Mouse (Mus musculus): ENCODE measurements at regions not wholly inside any gene's neighbourhood (a gene's known extent, or its start where the extent isn't known, plus 50 kb on each side); places are given as distances from the start of the nearest gene placed in this dataset.
A peak's percentile ranks its signal among the peaks of the same experiment; 100 is the strongest.

GRCm38 (mm10) chr3:143384357-143384756 lies 502.6 kb upstream of the Pkn2 start:
- H3K36me3 ChIP-seq (ENCODE audit: control insufficient read depth, insufficient read depth, low read length): no peaks in the 10 kb centered on the region
- 82% methylated on average over 1 of the region's 1 CpGs for WGBS
- TF ChIP-seq CTCF (IDR thresholded peaks at IDR 0.05; ENCODE audit: extremely low read depth, insufficient read length, insufficient replicate concordance, low read depth, low read length) (no peak), POLR2A (IDR thresholded peaks at IDR 0.05; ENCODE audit: low read depth, low read length) (no peak)

GRCm38 (mm10) chr3:143379193-143379592 lies 497.4 kb upstream of the Pkn2 start:
- peak; percentile 78; the same call in 1 of the 2 replicates for TF ChIP-seq CTCF (IDR thresholded peaks at IDR 0.05; ENCODE audit: extremely low read depth, insufficient read length, insufficient replicate concordance, low read depth, low read length)
- TF ChIP-seq POLR2A (IDR thresholded peaks at IDR 0.05; ENCODE audit: low read depth, low read length): no peak
- H3K4me1 ChIP-seq (ENCODE audit: control insufficient read depth, insufficient read depth, insufficient read length, low read length): no peaks in the 10 kb centered on the region
- H3K27ac ChIP-seq (ENCODE audit: insufficient read depth, low read depth, low read length): no peak overlapping the region
- H3K36me3 ChIP-seq (ENCODE audit: control insufficient read depth, insufficient read depth, low read length): no peaks in the 10 kb centered on the region
- H3K4me3 ChIP-seq (ENCODE audit: low read depth, low read length): no peak overlapping the region
- WGBS: 6% methylated on average over 13 of the region's 13 CpGs
- H3K27me3 ChIP-seq (ENCODE audit: control insufficient read depth, insufficient read depth, low read length): no peaks in the 10 kb centered on the region

More at GRCm38 (mm10) chr3:143384357-143384756, 502.6 kb upstream of the Pkn2 start:
- no peaks in the 10 kb centered on the region for H3K4me1 ChIP-seq (ENCODE audit: control insufficient read depth, insufficient read depth, insufficient read length, low read length)
- H3K27ac ChIP-seq (ENCODE audit: insufficient read depth, low read depth, low read length): no peak overlapping the region
- no peaks in the 10 kb centered on the region for H3K27me3 ChIP-seq (ENCODE audit: control insufficient read depth, insufficient read depth, low read length)
- H3K4me3 ChIP-seq (ENCODE audit: low read depth, low read length): no peak overlapping the region

GRCm38 (mm10) chr3:143377446-143377845 lies 495.6 kb upstream of the Pkn2 start:
- no peaks in the 10 kb centered on the region for H3K4me1 ChIP-seq (ENCODE audit: control insufficient read depth, insufficient read depth, insufficient read length, low read length)
- no peak overlapping the region for H3K27ac ChIP-seq (ENCODE audit: insufficient read depth, low read depth, low read length)
- no peaks in the 10 kb centered on the region for H3K27me3 ChIP-seq (ENCODE audit: control insufficient read depth, insufficient read depth, low read length)
- no peaks in the 10 kb centered on the region for H3K36me3 ChIP-seq (ENCODE audit: control insufficient read depth, insufficient read depth, low read length)
- TF ChIP-seq CTCF (IDR thresholded peaks at IDR 0.05; ENCODE audit: extremely low read depth, insufficient read length, insufficient replicate concordance, low read depth, low read length) (no peak), POLR2A (IDR thresholded peaks at IDR 0.05; ENCODE audit: low read depth, low read length) (no peak)
- WGBS: 86% methylated on average over 5 of the region's 5 CpGs
- H3K4me3 ChIP-seq (ENCODE audit: low read depth, low read length): no peak overlapping the region

GRCm38 (mm10) chr3:143375527-143376061 lies 493.8 kb upstream of the Pkn2 start:
- no peak for TF ChIP-seq CTCF (IDR thresholded peaks at IDR 0.05; ENCODE audit: extremely low read depth, insufficient read length, insufficient replicate concordance, low read depth, low read length)
- TF ChIP-seq POLR2A (IDR thresholded peaks at IDR 0.05; ENCODE audit: low read depth, low read length): no peak
- H3K4me3 ChIP-seq (ENCODE audit: low read depth, low read length): no peak overlapping the region
- H3K27ac ChIP-seq (ENCODE audit: insufficient read depth, low read depth, low read length): no peak overlapping the region
- WGBS: 71% methylated on average over 10 of the region's 10 CpGs
- H3K27me3 ChIP-seq (ENCODE audit: control insufficient read depth, insufficient read depth, low read length): no peaks in the 10 kb centered on the region
- H3K36me3 ChIP-seq (ENCODE audit: control insufficient read depth, insufficient read depth, low read length): no peaks in the 10 kb centered on the region
- H3K4me1 ChIP-seq (ENCODE audit: control insufficient read depth, insufficient read depth, insufficient read length, low read length): no peaks in the 10 kb centered on the region

- Histone ChIP-seq H3K4me1 (ENCODE audit: control insufficient read depth, insufficient read depth, insufficient read length, low read length) (no peaks in the 10 kb centered on the region), H3K27ac (ENCODE audit: insufficient read depth, low read depth, low read length) (no peak overlapping the region), H3K36me3 (ENCODE audit: control insufficient read depth, insufficient read depth, low read length) (no peaks in the 10 kb centered on the region), H3K4me3 (ENCODE audit: low read depth, low read length) (no peak overlapping the region), H3K27me3 (ENCODE audit: control insufficient read depth, insufficient read depth, low read length) (no peaks in the 10 kb centered on the region)
- TF ChIP-seq POLR2A (IDR thresholded peaks at IDR 0.05; ENCODE audit: low read depth, low read length) (no peak), CTCF (IDR thresholded peaks at IDR 0.05; ENCODE audit: extremely low read depth, insufficient read length, insufficient replicate concordance, low read depth, low read length) (no peak)
- WGBS: 74% methylated on average over 1 of the region's 1 CpGs
Measured at GRCm38 (mm10) chr3:143373501-143373900, 491.7 kb upstream of the Pkn2 start.

GRCm38 (mm10) chr3:143369002-143369401 lies 487.2 kb upstream of the Pkn2 start:
- Histone ChIP-seq H3K36me3 (ENCODE audit: control insufficient read depth, insufficient read depth, low read length) (no peaks in the 10 kb centered on the region), H3K4me1 (ENCODE audit: control insufficient read depth, insufficient read depth, insufficient read length, low read length) (no peaks in the 10 kb centered on the region), H3K27me3 (ENCODE audit: control insufficient read depth, insufficient read depth, low read length) (no peaks in the 10 kb centered on the region), H3K27ac (ENCODE audit: insufficient read depth, low read depth, low read length) (no peak overlapping the region), H3K4me3 (ENCODE audit: low read depth, low read length) (no peak overlapping the region)
- 97% methylated on average over 1 of the region's 1 CpGs for WGBS
- TF ChIP-seq CTCF (IDR thresholded peaks at IDR 0.05; ENCODE audit: extremely low read depth, insufficient read length, insufficient replicate concordance, low read depth, low read length): no peak
- no peak for TF ChIP-seq POLR2A (IDR thresholded peaks at IDR 0.05; ENCODE audit: low read depth, low read length)

- Histone ChIP-seq H3K4me3 (ENCODE audit: low read depth, low read length) (no peak overlapping the region), H3K27me3 (ENCODE audit: control insufficient read depth, insufficient read depth, low read length) (no peaks in the 10 kb centered on the region), H3K27ac (ENCODE audit: insufficient read depth, low read depth, low read length) (no peak overlapping the region), H3K36me3 (ENCODE audit: control insufficient read depth, insufficient read depth, low read length) (no peaks in the 10 kb centered on the region), H3K4me1 (ENCODE audit: control insufficient read depth, insufficient read depth, insufficient read length, low read length) (peaks cover 3% of the 10 kb centered on the region; the same call in 1 of the 2 replicates)
- WGBS: 83% methylated on average over 7 of the region's 7 CpGs
- TF ChIP-seq POLR2A (IDR thresholded peaks at IDR 0.05; ENCODE audit: low read depth, low read length): no peak
- TF ChIP-seq CTCF (IDR thresholded peaks at IDR 0.05; ENCODE audit: extremely low read depth, insufficient read length, insufficient replicate concordance, low read depth, low read length): no peak
Measured at GRCm38 (mm10) chr3:143340032-143340431, 458.2 kb upstream of the Pkn2 start.

Measured in small intestine, adult 2 months (tissue).